Mouse (Mus musculus) lung, postnatal 0 days (tissue): Measurements from ENCODE around the gene Kcnj10. TPM values are rescaled to one million over a fixed set of nuclear protein-coding genes. Genes with fewer than 3 reads are reported as not detected.

Experiments used
- ATAC-seq: fragments of 200-750 bp; cut with Nextera tagmentation; 2 replicates; pipeline ENCODE4 v1.8.0; 2017; ENCODE audit warnings: moderate library complexity
- DNase-seq: peaks from one replicate; pipeline ENCODE4 v3.0.0-alpha.2; 2016; ENCODE audit warnings: low spot score
- H3K27ac ChIP-seq: fragments of 300-500 bp; sonication (generic); 2 replicates; pipeline ENCODE4 v1.5.1; 2014; ENCODE audit warnings: antibody characterized with exemption, mild to moderate bottlenecking, low read length, mixed read lengths
- H3K27me3 ChIP-seq: fragments of 300-500 bp; sonication (generic); replicated peaks from 2 replicates; pipeline ENCODE4 v1.6.1; 2014; ENCODE audit warnings: low read length, mixed read lengths; ENCODE audit not compliant: insufficient read depth
- H3K36me3 ChIP-seq: fragments of 300-500 bp; sonication (generic); 2 replicates; pipeline ENCODE4 v1.6.1; 2014; ENCODE audit warnings: low read length, mixed read lengths; ENCODE audit not compliant: insufficient read depth
- H3K4me1 ChIP-seq: fragments of 300-500 bp; sonication (generic); 2 replicates; pipeline ENCODE4 v1.6.1; 2014; ENCODE audit warnings: antibody characterized with exemption, low read depth, low read length, mixed read lengths; ENCODE audit not compliant: insufficient read depth
- H3K4me2 ChIP-seq: fragments of 300-500 bp; sonication (generic); replicated peaks from 2 replicates; pipeline ENCODE4 v1.6.1; 2014; ENCODE audit warnings: low read depth, mild to moderate bottlenecking, low read length, moderate library complexity, mixed read lengths
- H3K4me3 ChIP-seq: fragments of 300-500 bp; sonication (generic); 2 replicates; pipeline ENCODE4 v1.5.1; 2014; ENCODE audit warnings: low read depth, low read length
- H3K9ac ChIP-seq: fragments of 300-500 bp; sonication (generic); replicated peaks from 2 replicates; pipeline ENCODE4 v1.6.1; 2014; ENCODE audit warnings: low read depth, mild to moderate bottlenecking
- H3K9me3 ChIP-seq: fragments of 300-500 bp; sonication (generic); 2 replicates; pipeline ENCODE4 v1.6.1; 2016; ENCODE audit warnings: low read length, mixed read lengths
- CTCF ChIP-seq: IDR thresholded peaks from 2 replicates; pipeline ENCODE4 v1.5.1; 2016; ENCODE audit warnings: antibody characterized with exemption, mild to moderate bottlenecking
- EP300 ChIP-seq: IDR thresholded peaks from 2 replicates; pipeline ENCODE4 v1.6.1; 2016; ENCODE audit warnings: antibody characterized with exemption, mild to moderate bottlenecking, control low read depth
- WGBS: fragments of 180-500 bp; shearing (Covaris S2); extraction: QIAGEN DNeasy Blood & Tissue Kit; methylation state at CpG from one replicate; pipeline ENCODE4 v1.1.7; 2014; 5-methylcytosine and 5-hydroxymethylcytosine counted together
- polyA plus RNA-seq: library from polyadenylated mRNA; unstranded; fragments of >200 nt; fragmentation: Nextera tagmentation; extraction: Ambion mirVana; gene quantifications from 2 replicates; pipeline ENCODE4 v1.2.1, GENCODE M21; 2015

The Kcnj10 gene
- polyA plus RNA-seq, 1 experiment from 2014 or later = 0.04 TPM

- DNase-seq (no peak), ATAC-seq (no peak)
- Histone ChIP-seq H3K27ac (no peak overlapping the region), H3K4me3 (no peak overlapping the region), H3K9ac (no peak overlapping the region), H3K27me3 (no peaks in the 10 kb centered on the region), H3K36me3 (no peaks in the 10 kb centered on the region), H3K9me3 (no peaks in the 10 kb centered on the region), H3K4me2 (no peak overlapping the region), H3K4me1 (peaks cover 4% of the 10 kb centered on the region; the same call in 1 of the 2 replicates)
- 90% methylated on average over 3 of the region's 3 CpGs for WGBS
- TF ChIP-seq CTCF (no peak), EP300 (no peak)
These were observed 26.1 kb upstream of the Kcnj10 start for GRCm38 (mm10) chr1:172314911-172315310.

- Histone ChIP-seq H3K27ac (no peak overlapping the region), H3K4me1 (0 out of 2 replicates have a peak, but pooled peaks cover 4% of the 10 kb centered on the region), H3K9me3 (no peaks in the 10 kb centered on the region), H3K4me3 (no peak overlapping the region), H3K27me3 (no peaks in the 10 kb centered on the region), H3K4me2 (no peak overlapping the region), H3K36me3 (no peaks in the 10 kb centered on the region), H3K9ac (no peak overlapping the region)
- no peak for TF ChIP-seq EP300
- no peak for TF ChIP-seq CTCF
- 67% methylated on average over 18 of the region's 18 CpGs for WGBS
- no peak for ATAC-seq
- no peak for DNase-seq
These were observed 23.6 kb upstream of the Kcnj10 start for GRCm38 (mm10) chr1:172317431-172317830.

GRCm38 (mm10) chr1:172317946-172318345 lies 23.1 kb upstream of the Kcnj10 start:
- no peak overlapping the region for H3K4me2 ChIP-seq
- no peaks in the 10 kb centered on the region for H3K9me3 ChIP-seq
- no peak overlapping the region for H3K9ac ChIP-seq
- H3K27me3 ChIP-seq = no peaks in the 10 kb centered on the region
- DNase-seq (no peak), ATAC-seq (no peak)
- H3K4me1 ChIP-seq = 0 out of 2 replicates have a peak, but pooled peaks cover under 1% of the 10 kb centered on the region
- H3K4me3 ChIP-seq = no peak overlapping the region
- 82% methylated on average over 15 of the region's 15 CpGs for WGBS
- H3K36me3 ChIP-seq = no peaks in the 10 kb centered on the region
- TF ChIP-seq CTCF (no peak), EP300 (no peak)
- no peak overlapping the region for H3K27ac ChIP-seq

- 84% methylated on average over 19 of the region's 19 CpGs for WGBS
These were observed 22.5 kb upstream of the Kcnj10 start for GRCm38 (mm10) chr1:172318424-172319035.

GRCm38 (mm10) chr1:172319346-172319745 lies 21.7 kb upstream of the Kcnj10 start:
- no peak for TF ChIP-seq EP300
- no peak for TF ChIP-seq CTCF
- Histone ChIP-seq H3K27ac (no peak overlapping the region), H3K4me3 (no peak overlapping the region), H3K27me3 (no peaks in the 10 kb centered on the region), H3K4me2 (no peak overlapping the region), H3K9ac (no peak overlapping the region), H3K9me3 (no peaks in the 10 kb centered on the region), H3K36me3 (no peaks in the 10 kb centered on the region), H3K4me1 (no peaks in the 10 kb centered on the region)
- WGBS = 83% methylated on average over 7 of the region's 7 CpGs
- no peak for DNase-seq
- ATAC-seq = no peak

More at GRCm38 (mm10) chr1:172318424-172319035, 22.5 kb upstream of the Kcnj10 start:
- ATAC-seq = no peak
- TF ChIP-seq EP300 (no peak), CTCF (no peak)
- H3K27me3 ChIP-seq = no peaks in the 10 kb centered on the region
- no peaks in the 10 kb centered on the region for H3K9me3 ChIP-seq
- H3K9ac ChIP-seq = no peak overlapping the region
- no peaks in the 10 kb centered on the region for H3K36me3 ChIP-seq
- no peak overlapping the region for H3K4me3 ChIP-seq
- DNase-seq = no peak
- no peak overlapping the region for H3K27ac ChIP-seq
- no peaks in the 10 kb centered on the region for H3K4me1 ChIP-seq
- no peak overlapping the region for H3K4me2 ChIP-seq

GRCm38 (mm10) chr1:172319921-172320411 lies 21.0 kb upstream of the Kcnj10 start:
- H3K4me1 ChIP-seq = no peaks in the 10 kb centered on the region
- no peaks in the 10 kb centered on the region for H3K36me3 ChIP-seq
- TF ChIP-seq EP300 (no peak), CTCF (no peak)
- no peak overlapping the region for H3K4me2 ChIP-seq
- DNase-seq (no peak), ATAC-seq (no peak)
- H3K9me3 ChIP-seq = no peaks in the 10 kb centered on the region
- no peak overlapping the region for H3K9ac ChIP-seq
- H3K27me3 ChIP-seq = no peaks in the 10 kb centered on the region
- H3K27ac ChIP-seq = no peak overlapping the region
- no peak overlapping the region for H3K4me3 ChIP-seq
- WGBS = 50% methylated on average over 5 of the region's 5 CpGs
